Mouse (Mus musculus) CH12.LX (cell line): ENCODE results near the gene 9230110F15Rik. TPM values are rescaled to one million over a fixed set of nuclear protein-coding genes. Genes with fewer than 3 reads are reported as not detected.

Experiments used
- polyA plus RNA-seq: library from polyadenylated mRNA; unstranded; fragments of >175 nt; gene quantifications from 2 replicates; pipeline ENCODE4 v1.2.1, GENCODE M21; 2012; ENCODE audit warnings: low read depth; ENCODE audit not compliant: insufficient read length
- total RNA-seq, 2 experiments: library from RNA; depleted of rRNA; stranded (reverse); fragments of 300-350 nt in 1 of 2; fragments of >200 nt in 1 of 2; gene quantifications; 2 replicates each; pipeline ENCODE4 v1.2.3; 2012 to 2014

The 9230110F15Rik gene
- total and polyA plus RNA-seq, 3 experiments: not detected

Other genes with a start within 250 kb of the 9230110F15Rik start
- not detected in 2 replicates for gene Pate4, start 232.2 kb downstream of the 9230110F15Rik start, total RNA-seq (2012; rRNA removed)
- not detected in 2 replicates for gene Pate4, start 232.2 kb downstream of the 9230110F15Rik start, total RNA-seq (2014; rRNA removed)
- not detected in 2 replicates for gene Pate4, start 232.2 kb downstream of the 9230110F15Rik start, polyA plus RNA-seq
- not detected in 2 replicates for gene Pate3, start 195.9 kb downstream of the 9230110F15Rik start, total RNA-seq (2012; rRNA removed)
- gene Pate3, start 195.9 kb downstream of the 9230110F15Rik start, total RNA-seq (2014; rRNA removed): not detected in 2 replicates
- not detected in 2 replicates for gene Pate3, start 195.9 kb downstream of the 9230110F15Rik start, polyA plus RNA-seq
- not detected in 2 replicates for gene Pate1, start 156.8 kb downstream of the 9230110F15Rik start, total RNA-seq (2012; rRNA removed)
- not detected in 2 replicates for gene Pate1, start 156.8 kb downstream of the 9230110F15Rik start, total RNA-seq (2014; rRNA removed)
- gene Pate1, start 156.8 kb downstream of the 9230110F15Rik start, polyA plus RNA-seq: not detected in 2 replicates
- not detected in 2 replicates for gene Gm17677, start 103.1 kb downstream of the 9230110F15Rik start, total RNA-seq (2012; rRNA removed)
- not detected in 2 replicates for gene Gm17677, start 103.1 kb downstream of the 9230110F15Rik start, total RNA-seq (2014; rRNA removed)
- not detected in 2 replicates for gene Gm17677, start 103.1 kb downstream of the 9230110F15Rik start, polyA plus RNA-seq
- not detected in 2 replicates for gene Gm17727, start 66.0 kb downstream of the 9230110F15Rik start, total RNA-seq (2012; rRNA removed)
- not detected in 2 replicates for gene Gm17727, start 66.0 kb downstream of the 9230110F15Rik start, total RNA-seq (2014; rRNA removed)
- not detected in 2 replicates for gene Gm17727, start 66.0 kb downstream of the 9230110F15Rik start, polyA plus RNA-seq
- gene Gm27235, start 54.0 kb downstream of the 9230110F15Rik start, total RNA-seq (2012; rRNA removed): not detected in 2 replicates
- not detected in 2 replicates for gene Gm27235, start 54.0 kb downstream of the 9230110F15Rik start, total RNA-seq (2014; rRNA removed)
- gene Gm27235, start 54.0 kb downstream of the 9230110F15Rik start, polyA plus RNA-seq: not detected in 2 replicates
- not detected in 2 replicates for gene D730048I06Rik, start 54.0 kb downstream of the 9230110F15Rik start, total RNA-seq (2012; rRNA removed)
- not detected in 2 replicates for gene D730048I06Rik, start 54.0 kb downstream of the 9230110F15Rik start, total RNA-seq (2014; rRNA removed)
- gene D730048I06Rik, start 54.0 kb downstream of the 9230110F15Rik start, polyA plus RNA-seq: not detected in 2 replicates
- not detected in 2 replicates for gene 9230113P08Rik, start 64.3 kb upstream of the 9230110F15Rik start, total RNA-seq (2012; rRNA removed)
- not detected in 2 replicates for gene 9230113P08Rik, start 64.3 kb upstream of the 9230110F15Rik start, total RNA-seq (2014; rRNA removed)
- not detected in 2 replicates for gene 9230113P08Rik, start 64.3 kb upstream of the 9230110F15Rik start, polyA plus RNA-seq